Mouse (Mus musculus) right cerebral cortex, postnatal 4 days (tissue): ENCODE data around the gene Gxylt2.

Experiments
- DNase-seq: peaks from one replicate; pipeline ENCODE4 v3.0.0-alpha.2; 2022

Gene Gxylt2

DNA sequence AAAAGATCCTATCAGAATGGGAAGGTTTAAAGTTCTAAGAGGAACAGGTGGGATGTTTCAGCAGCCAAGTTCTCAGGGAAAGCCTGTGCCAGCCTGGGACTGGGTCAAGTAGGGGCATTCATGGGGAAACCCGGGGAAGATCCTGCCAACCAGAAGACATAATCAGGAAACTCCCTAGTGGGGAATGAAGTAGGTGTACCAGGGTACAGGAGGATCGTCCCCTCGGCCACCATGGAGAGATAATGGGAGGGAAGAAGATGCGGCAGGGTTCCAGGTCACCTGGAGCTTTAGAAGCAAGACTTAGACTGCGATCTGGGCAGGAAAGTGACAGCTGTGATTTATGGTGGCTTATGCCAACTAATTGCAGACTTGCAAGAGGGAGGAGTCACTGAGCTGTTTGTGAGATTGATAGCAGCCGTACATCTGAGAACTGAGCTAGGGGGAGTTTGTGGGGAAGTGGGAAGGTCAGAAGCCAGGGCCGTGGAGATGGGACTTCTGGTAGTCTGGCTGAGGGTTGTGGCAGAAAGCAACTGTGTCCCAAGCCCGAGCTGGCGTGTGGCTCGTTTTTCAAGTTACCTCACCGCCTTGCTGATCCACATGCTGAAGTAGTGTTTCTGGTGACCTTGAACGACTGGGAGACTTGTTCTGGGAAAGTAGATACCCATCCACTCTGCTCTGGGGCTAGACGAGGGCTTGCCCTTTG, 98.0 kb downstream of the Gxylt2 start:
- no peak for DNase-seq

DNA sequence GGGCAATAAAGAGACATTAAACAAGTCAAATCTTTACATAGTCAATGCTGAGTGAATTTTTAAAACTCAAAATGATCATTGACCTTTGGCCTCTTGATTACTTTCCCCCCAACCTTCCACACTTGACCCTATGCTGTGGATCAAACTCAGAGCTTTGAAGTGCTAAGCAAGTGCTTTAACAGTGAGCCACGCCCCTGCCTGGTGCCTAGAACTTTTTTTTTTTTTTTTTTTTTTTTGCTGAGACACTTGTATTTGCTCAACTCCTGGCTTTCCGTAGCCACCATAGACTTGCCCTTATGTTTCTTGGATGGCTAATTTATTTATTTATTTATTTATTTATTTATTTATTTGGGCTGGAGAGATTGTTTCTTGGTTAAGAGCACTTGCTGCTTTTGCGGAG, 98.7 kb downstream of the Gxylt2 start:
- no peak for DNase-seq

DNA sequence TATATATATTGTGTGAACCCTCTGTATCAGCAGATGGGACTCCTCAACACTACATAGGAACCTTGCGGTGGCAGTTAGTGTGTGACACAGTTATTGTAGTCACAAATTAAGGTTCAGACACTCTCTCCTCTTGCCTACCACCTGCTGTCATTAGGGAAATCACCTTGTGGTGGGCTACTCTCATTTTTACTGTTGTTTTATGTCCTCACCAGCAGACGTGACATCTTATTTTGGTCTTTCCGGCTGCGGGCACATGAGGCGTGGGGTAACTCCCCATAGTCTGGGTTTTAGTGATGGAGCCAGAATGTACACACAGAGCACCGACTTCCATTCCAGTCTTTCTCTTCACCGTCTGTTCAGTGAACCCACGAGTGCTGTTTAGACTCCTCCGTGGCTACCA, 102.7 kb downstream of the Gxylt2 start:
- DNase-seq, result no peak

DNA sequence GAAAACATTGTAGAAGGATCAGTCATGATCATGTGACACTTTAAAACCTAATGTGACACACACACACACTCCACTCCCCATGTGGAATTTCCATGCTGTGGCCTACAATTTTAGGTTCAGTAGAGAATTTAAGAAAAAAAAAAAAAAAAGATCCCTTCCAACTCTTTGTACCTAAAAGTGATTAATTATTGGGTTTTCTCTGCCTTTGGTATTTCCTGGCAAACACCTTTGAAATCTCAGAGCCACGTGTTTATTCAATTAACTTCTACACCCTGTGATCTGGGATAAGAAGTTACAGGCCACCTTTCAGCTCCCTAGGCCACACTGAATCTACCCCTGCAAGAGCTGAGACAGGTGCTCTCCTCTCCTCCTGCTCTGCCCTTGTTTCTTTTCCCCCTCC, 103.2 kb downstream of the Gxylt2 start:
- DNase-seq, result no peak

DNA sequence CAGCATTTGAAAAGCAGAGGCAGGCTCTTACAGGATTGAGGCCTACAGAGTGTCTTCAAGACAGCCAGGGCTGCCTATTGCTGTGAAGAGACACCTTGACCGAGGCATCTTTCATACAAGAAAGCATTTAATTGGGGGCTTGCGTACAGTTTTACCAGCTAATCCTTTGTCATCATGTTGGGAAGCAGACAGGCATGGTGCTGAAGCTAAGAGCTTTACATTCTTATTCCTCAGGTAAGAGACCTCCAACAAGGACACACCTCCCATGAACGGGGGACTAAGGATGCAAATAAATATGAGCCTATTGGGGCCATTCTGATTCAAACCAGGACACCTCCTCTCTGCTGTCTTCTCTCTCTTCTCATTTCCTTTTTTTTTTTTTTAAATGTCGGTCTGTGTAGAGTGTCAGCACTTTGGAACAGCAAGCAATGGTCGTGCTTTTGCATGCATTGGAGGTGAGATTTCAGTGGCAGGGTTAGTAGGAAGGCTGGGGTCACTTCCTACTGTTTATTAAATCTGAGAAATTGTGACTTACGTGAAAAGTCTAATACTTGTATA, 103.8 kb downstream of the Gxylt2 start:
- DNase-seq, result no peak

DNA sequence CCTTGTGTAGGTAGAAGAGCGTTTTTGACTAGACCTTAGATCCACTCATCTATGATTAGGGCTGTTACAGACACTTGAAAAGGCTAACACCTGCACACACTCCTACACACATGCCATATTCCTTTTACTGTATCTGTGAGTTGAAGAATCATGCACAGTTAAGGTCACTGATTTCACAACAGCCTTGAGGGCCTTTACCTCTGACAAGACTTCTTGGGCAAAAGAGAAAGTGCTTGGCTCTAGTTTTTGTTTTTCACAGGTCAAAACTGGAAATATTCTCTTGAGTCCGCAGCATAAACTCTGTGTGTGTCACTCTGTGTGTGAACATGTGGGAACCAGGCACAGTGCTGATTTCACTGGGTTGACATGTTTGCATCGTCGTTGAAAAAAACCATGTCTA, 105.6 kb downstream of the Gxylt2 start:
- no peak for DNase-seq

DNA sequence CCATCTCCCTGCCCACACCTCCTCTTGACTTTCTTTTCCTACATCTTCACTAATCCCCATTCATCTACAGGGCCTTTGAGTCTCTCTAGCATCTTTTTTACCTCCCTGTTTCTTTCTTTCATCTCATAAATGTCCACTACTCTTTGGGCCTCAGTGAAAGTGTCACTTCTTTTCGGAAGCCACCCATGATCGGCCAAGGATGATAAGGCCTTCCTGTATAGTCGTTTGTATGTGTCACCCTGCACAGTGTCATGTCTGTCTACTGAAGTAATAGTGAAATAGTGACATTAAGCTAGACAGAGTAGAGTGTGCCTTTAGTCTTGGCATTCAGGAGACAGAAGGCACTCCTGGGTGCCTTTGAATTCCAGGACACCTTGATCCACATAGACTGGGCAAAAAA, 107.2 kb downstream of the Gxylt2 start:
- no peak for DNase-seq

DNA sequence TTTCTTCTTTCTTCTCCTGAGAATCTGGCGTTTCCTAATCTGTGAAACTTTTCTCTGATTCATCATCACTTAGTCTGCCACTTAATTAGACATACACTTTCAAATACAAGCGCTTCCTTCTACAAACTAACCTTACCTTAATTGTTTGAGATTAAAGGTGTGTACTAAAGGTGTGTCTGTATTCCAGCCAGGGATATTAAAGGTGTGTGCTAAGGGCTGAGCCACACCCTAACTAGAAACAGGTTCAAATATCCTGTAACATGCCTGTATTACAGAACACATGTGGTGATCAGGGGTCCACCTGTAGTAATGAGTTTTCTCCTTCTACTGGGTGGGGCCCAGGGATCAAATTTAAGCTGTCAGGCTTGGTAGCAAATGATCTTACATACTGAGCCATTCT, 116.8 kb downstream of the Gxylt2 start:
- DNase-seq, result no peak

DNA sequence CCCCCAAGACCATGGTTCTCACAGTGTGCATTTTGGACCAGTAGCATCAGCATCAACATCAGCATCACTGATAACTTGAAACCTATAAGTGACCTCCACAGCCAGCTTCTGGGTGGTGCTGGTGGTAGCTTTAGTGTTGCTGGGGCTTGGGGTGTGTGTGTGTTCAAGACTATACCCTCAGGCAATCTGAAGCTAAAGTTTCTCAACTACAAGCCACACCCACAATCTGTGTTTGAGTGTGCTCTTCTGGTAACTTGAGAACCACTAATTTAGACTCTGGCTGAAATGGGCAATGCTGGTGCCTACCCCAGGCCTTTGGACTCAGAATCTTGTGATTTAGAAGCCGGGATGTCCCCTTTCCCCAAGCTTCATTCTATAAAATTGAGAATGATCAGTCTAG, 118.8 kb downstream of the Gxylt2 start:
- no peak for DNase-seq

DNA sequence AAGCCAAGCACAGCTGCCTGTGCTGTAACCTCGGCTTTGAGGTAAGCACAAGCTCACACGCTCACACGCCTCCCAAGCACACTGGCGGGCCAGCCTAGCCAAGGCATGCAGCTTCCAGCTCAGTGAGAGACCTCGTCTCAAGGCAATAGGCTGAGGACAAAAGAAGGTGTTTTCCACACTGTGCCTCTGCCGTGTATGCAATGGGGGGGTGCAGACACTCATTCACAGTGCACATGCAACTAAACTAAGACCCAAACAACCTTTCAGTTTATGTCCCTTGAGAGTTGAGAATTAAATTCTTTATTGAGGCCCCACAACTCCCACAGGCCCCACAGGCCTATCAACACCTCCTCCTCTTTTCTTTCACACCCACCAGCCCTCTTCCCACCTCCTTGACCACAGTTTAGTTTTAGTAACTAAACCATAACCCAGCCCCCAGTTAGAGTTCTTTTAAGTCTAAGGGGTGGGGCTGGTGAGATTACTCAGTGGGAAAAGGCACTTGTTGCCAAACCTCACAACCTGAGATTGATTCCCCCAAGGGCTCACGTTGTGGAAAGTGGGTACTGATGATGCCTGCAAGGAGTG, 119.9 kb downstream of the Gxylt2 start:
- no peak for DNase-seq

DNA sequence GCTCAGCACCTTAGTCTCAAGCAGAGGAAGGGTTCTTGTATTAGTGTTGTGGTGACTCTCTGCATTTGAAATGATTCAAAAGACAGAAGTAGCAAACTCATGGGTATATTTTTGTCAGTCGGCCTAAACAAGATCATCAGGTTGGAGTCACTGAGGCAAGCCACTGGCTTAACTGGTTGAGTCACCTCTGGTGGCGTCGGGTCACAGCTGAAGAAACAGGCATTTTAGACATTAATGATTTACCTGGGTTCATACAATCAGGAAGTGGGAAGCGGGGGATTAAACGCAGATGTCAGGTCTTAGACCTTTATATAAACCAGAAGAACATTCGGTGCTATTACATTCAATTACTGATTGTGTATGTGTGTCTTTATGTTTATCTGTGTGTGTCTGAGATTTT, 121.5 kb downstream of the Gxylt2 start:
- no peak for DNase-seq

DNA sequence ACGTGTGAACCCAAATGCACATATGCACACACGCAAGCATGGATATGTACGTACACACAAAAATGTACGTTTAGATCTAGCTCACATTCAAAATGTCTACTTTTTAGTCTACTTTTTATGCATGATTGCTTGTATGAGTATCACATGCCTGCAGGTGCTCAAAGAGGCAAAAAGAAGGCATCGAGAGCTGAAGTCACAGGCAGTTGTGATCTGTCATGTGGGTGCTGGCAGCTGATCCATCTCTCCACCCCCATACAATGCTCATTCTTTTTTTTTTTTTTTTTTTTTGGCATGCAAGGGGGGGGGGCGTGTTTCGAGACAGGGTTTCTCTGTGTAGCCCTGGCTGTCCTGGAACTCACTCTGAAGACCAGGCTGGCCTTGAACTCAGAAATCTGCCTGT, 124.0 kb downstream of the Gxylt2 start:
- no peak for DNase-seq

DNA sequence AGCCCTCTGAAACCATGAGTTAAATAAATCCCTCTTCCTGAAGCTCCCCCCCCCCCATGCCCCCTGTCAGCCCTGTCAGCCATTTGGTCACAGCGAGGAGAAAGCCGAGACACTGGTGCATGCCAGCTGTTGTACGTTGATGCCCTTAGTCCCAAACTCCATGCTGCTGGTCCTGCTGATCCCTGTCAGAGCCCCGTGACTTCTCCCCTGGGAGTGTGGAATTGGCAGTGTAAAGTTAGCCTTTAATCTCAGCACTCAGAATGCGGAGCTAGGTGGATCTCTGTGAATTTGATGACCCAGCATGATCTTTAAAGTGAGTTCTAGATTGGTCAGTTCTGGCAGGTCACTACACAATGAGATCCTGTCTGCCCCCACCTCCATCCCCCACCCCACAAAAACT, 125.2 kb downstream of the Gxylt2 start:
- DNase-seq, result no peak

DNA sequence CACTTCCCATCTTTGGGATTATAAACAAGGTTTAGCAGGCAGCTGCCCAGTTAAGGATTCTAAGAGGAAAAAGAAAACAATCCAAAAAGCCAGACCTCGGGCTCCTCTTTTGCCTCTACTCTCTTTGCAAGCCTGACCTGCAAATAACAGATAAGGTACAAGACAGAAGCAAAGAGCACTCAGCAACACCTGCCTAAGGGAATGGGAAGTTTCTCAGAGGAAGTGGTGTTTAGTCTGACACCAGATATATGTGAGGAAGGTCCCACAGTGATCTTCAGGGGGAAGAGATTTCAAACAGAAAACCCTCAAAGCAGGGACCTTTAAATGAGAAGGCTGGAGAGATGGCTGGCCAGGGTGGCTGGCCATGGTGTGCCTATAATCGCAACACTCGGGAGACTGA, 126.7 kb downstream of the Gxylt2 start:
- DNase-seq, result no peak

DNA sequence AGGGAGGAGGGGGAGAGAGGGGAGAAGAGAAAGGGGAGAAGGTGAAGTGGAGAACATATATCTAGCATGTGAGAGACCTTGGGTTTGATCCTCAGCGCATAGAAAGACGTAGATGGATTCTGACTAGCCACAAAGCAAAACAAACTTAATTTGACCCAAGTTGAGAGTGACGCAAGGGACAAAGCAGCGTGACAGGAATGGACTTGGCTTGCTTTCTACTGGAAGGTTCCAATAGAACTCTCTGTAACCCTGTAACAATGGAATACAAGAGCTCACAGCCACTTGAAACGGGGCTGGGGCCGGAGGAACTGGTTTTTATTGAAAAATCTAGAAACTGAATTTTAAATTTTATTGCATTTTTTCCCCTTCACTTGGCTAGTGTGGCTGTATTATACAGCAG, 127.2 kb downstream of the Gxylt2 start:
- DNase-seq, result no peak

DNA sequence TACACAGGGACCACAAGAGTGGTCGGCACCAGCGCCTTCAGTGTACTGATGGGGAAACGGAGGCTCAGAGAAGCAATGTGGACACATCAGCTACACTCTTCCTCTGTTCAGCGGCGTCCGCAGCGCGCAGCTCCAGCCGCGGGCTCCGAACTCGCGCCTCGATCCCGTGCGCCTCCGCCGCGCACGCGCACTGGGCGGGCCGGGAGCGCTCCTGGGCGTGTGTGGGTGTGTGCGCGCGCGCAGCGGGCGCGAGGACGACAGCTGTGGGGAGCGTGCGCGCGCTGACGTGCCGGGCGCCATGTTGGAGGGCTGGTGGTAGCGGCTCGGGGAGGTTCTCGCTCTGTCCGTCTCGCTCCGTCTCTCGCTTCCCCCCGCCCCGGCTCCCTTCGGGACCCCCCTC, 128.8 kb downstream of the Gxylt2 start, which contains the start of gene Ppp4r2:
TSS of gene Ppp4r2 (plus strand) at position 268 of the 400 bp plus-strand sequence.
- DNase-seq, result peak; percentile 93

DNA sequence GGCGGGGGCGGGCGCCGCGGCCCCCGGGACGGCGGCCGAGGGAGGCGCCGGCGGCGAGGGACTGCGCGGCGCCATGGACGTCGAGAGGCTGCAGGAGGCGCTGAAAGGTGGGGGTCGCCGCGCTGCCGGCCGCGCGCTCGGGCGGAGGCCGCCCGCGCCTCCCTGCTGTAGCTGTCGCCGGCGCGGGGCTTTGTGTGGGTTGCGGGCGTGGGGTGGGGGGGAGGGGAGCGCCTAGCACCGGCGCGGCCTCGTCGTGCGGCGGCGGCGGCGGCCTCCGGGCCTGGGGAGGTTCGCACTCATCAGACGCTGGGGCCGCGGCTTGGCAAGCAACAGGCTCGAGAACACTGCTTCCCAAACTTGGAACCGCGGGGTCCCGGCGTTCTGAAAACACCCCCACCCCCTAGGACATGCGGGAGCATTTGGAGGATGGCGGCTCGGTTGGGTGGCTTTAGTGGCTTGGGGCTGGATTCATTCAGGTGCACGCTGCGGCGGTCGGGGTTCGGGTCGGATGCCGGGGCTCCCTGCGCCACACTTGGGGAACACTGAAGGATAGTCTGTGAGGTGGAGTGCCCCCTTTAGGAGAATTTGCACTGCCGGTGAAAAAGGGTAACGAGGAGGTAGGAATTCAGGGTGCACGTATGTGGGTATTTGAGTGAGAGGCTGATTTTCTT, 129.4 kb downstream of the Gxylt2 start:
- DNase-seq, result peak; percentile 49

DNA sequence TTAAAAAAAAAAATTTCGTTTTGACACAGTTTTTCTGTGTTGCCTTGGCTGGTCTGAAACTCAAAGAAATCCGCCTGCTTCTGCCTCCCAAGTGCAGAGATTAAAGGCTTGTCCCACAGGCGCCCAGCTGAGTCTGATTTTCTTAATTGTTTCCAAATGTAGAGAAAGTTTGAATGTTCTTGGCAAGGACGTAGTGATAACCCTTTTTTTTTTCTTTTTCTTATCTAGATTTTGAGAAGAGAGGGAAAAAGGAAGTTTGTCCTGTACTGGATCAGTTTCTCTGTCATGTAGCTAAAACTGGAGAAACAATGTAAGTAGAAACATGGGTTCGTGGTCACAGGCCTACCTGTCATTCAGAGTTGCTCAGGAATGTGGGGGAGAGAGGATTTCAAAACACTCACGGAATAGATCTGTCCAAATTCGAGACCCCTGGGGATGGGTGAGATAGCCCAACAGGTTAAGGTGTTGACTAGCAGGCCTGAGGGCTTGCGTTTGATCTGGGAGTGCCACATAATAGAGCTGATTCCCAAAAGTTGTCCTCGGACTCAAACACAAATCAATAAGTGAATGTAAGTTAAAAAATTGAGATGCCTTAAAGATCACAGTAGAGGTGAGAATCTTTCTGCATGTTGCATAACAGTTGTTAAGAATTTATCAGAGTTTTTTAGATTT, 130.1 kb downstream of the Gxylt2 start:
- no peak for DNase-seq

DNA sequence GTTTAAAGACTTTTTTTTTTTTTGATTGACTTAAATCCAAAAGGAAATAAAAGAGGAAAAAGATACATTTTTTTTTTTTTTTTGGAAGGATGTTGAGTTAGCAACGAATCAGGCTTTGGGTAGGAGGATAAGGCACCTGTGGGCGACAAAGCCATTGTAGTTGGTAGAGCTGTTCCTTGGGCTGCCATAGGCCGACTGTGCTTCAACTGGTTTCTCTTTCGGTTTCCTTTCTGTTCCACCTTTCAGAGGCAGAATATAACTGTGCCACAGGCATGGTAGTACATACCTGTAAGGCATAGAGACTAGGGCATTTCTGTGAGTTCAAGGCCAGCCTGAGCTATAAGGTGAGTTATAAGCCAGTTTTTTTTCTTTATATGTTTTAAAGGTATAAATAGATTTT, 140.5 kb downstream of the Gxylt2 start:
- no peak for DNase-seq

DNA sequence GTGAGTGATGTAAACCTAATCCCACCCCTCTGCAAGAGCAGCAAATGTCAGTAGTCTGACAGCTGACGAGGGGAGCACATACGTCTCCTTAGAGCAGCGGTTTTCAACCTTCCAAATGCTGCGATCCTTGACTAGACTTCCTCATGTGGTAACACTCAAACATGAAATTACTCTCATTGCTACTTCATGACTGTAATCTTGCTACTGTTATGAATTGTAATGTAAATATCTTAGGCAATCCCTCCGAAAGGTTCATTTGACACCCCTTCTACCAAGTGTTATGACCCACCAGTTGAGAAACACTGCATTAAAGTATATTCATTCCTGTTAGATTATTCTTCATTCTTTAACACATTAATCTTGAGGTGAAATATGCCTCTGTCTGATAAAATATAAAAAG, 142.7 kb downstream of the Gxylt2 start:
- DNase-seq, result no peak

DNA sequence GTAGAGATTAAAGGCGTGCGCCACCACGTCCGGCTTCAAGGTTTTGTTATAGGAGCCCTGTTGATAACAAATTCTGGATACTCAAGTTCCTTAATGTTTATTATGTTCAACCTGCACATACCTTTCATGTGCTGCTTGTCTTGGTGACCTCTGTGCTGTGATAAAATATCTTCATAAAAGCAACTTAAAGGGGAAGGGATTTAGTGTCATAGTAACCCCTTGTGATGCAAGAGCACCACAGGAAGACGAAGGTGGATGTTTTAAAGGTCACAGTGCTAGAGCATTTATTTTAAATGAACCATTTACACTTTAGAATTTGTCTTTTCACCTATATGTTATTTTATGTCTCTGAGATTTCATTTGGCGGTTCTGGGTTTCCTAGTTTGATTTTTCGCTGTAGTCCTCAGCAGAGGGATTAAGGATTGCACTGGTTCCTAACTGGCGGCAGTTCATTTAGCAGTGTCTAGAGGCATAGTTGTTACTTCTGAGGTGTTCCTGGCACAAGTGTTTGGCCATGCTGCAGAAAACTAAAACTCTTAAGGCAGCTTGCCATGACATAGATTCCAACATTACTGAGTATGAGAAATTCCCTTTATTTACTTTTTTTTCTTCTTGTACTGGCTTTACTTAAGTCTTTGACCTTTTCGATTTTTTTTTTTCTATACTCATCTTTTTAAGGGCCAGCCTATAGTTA, 144.3 kb downstream of the Gxylt2 start:
- no peak for DNase-seq

DNA sequence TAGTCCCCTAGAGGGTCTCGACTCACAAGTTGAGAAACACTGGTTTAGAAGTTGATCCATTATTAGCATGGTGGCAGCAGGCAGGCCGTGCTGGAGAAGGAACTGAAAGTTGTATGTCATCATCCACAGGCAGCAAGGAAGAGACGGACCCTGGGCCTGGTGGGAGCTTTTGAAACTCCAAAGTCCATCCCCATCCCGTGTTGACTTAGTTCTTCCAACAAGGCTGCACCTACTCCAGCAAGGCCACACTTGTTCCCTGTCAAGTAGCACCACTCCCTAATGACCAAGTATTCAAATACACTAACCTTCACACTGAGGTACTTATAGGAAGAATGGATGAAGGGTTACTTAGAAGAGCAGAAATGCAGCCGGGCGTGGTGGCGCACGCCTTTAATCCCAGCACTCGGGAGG, 146.1 kb downstream of the Gxylt2 start:
- DNase-seq, result no peak

DNA sequence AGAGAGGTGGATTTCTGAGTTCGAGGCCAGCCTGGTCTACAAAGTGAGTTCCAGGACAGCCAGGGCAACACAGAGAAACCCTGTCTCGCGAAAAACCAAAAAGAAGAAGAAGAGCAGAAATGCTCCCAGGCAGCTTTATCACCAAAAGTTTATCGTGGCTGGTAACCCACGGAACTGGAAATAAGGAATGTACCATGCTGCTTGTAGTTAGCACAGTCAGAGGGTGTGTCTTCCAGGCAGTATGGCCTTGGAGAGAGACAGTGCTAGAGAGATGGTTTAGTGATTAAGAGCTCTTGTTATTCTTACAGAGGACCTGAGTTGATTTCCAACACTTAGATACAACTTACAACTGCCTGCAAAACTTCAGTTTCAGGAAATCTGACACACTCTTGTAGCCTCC, 146.5 kb downstream of the Gxylt2 start:
- DNase-seq, result no peak
